Mouse (Mus musculus) activated CD4-positive, CD25-positive, alpha-beta regulatory T cell, adult 4 months (primary cell): Measurements from ENCODE around the gene Gna15. TPM values are rescaled to one million over a fixed set of nuclear protein-coding genes. Genes with fewer than 3 reads are reported as not detected.
A peak's percentile ranks its signal among the peaks of the same experiment; 100 is the strongest.

ENCODE experiments used
- ATAC-seq: one replicate; pipeline ENCODE4 v1.8.0; 2017
- polyA plus RNA-seq, 2 experiments: library from polyadenylated mRNA; unstranded; fragments of 100-300 nt; shearing (Covaris generic); gene quantifications; one replicate each; pipeline ENCODE4 v1.2.1; 2017

The Gna15 gene
- polyA plus RNA-seq, 2 experiments from 2014 or later, result 55.2 to 62.0 TPM

GRCm38 (mm10) chr10:81523142-81523541 is 883 bp downstream of the Gna15 start:
- no peak for ATAC-seq

- no peak for ATAC-seq
Observed at GRCm38 (mm10) chr10:81519978-81520365, 4.1 kb downstream of the Gna15 start.

DNA sequence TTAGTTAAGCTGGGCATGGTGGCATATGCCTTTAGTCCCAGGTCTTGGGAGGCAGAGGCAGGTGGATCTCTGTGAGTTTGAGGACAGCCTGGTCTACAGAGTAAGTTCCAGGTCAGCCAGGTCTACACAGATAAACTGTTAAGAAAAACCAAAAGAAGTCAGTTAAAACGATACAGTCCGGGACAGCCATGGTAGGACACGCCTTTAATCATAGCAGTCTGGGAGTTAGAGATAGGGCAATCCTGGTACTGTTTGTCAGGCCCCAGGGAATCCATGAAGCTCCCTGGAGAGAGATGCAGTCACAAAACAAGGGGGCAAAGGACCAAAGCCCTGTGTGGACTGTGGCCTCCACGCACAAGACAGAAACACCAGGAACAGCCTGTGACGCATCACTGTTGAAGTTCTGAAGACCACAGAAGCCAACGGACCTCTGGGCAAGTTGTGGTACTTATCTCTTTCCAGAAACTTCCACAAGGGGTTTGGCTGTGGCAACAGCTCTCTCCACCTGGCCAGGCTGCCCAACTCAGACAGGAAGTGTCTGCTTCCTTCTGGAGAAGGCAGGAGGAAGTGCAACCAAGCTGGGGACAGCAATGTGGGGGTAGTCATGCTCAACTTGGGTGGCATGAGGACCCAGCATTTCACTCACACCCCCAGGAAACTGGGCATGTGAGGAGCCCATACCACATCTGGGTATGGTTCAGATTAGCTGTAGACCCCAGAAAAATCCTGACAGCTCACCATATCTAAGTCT is 4.6 kb downstream of the Gna15 start:
- ATAC-seq, result no peak

- ATAC-seq, result peak; percentile 79
Observed at GRCm38 (mm10) chr10:81518546-81518945, 5.5 kb downstream of the Gna15 start.

GRCm38 (mm10) chr10:81517227-81517626 is 6.8 kb downstream of the Gna15 start:
- ATAC-seq, result no peak

GRCm38 (mm10) chr10:81513798-81514197 is 10.2 kb downstream of the Gna15 start:
- ATAC-seq, result no peak

DNA sequence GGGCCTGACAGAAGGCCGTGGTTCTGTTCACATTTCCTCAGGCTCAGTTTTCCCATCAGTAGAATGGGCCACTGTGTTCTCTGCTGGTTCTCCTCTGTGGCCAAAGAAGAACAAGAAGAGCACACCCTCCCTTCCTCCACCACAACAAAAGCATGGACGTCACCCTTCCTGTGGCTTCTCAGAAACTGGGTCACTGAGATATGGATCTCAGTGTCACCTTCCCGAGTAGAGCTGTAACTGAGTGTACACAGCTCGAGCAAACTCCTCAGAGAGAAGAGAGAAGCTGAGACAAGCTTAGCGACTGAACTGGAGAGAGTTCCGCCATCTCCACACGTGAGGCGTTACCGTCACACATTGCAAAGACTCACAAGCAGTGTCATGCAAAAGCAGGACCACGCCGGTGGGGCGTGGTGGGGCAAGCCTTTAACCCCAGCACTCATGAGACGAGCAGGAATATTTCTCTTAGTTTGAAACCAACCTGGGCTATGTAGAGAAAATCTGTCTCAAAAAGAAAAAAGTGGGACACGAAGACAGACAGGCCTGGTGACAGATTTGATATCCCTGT is 13.7 kb downstream of the Gna15 start:
- ATAC-seq, result peak; percentile 68

DNA sequence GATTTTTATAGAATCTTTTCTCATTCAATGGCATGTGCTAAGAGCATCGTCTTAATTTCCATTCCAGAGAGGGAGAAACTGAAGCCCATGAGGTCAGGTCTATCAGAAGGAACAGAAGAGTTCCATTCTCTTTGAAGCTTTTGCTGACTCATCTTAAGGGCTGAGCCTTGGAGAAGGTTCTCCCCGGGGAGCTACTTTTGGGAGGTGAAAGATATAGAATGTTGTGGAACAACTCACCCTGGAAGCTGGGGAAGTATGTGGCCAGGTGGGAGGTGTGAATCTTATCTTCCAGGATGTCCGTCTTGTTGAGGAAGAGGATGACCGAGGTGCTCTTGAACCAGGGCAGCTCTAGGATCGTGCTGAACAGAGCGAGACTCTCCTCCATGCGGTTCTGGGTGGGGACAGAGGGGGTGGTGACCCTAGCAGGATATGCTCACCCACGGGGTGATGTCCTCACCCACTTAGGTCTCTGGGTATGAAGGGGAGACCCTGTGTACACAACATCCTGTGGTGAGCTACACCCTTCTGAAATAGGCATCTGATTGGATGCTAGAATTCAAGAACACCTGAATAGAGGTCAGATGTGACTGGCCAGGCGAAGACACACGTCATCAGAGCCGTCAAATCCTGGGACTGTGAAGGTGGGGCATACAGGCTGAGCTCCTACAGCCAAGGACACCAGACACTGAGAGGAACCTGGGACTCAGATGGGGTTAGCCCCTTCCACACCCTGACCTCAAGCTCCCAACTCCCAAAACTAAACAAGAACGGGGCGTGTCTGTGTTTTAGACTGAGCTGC is 16.1 kb downstream of the Gna15 start:
- peak; percentile 80 for ATAC-seq

GRCm38 (mm10) chr10:81507095-81507494 is 16.9 kb downstream of the Gna15 start:
- no peak for ATAC-seq

DNA sequence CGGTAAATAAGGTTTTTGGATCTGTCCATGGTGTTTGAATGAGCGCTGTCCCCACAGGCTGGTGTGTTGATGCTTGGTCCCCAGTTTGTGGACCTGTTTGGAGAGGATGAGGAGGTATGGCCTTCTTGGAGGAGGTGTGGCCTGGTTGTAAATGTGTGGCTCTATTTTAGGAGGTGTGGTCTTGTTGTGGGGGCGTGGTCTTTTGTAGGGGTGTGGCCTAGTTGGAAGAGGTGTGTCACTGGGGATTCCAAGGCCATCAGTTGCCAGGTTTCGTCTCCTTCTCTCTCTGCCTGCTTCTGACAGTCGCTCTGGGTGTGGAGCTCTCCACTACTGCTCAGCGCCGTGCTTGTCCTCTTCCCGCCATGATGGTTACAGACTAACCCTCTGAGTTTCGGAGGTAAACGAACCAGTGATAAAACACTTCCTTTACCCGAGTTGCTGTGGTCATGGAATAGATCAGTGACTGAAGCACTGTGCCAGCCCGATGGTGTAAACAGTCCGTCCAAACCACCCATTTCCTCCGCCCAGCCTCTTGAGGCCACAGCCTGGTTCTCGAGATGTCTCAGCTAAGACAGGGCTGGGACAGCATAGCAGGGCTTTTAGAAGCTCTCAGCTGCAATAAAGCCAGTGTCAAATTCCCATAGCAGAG is 18.9 kb downstream of the Gna15 start:
- ATAC-seq, result peak; percentile 1

DNA sequence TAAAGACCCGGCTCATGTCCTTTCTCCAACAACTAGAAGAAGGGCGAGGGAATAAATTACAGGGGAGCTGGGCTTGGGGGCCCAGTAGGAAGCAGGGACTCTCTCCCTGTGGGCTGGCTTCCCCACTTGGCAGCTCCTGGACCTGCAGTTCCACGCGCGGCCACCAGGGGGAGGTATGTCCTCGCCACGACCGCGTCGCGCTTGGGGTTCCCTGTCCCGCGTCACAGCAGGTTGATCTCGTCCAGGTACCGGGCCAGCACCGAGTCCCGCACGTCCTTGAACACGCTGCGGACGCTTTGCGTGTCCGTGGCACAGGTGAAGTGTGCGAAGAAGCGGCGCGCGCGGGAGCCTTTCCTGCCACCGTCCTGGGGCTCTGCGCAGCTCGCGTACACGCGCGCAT is 21.4 kb downstream of the Gna15 start:
- peak; percentile 20 for ATAC-seq

- ATAC-seq, result no peak
Observed at GRCm38 (mm10) chr10:81501863-81502262, 22.2 kb downstream of the Gna15 start.

DNA sequence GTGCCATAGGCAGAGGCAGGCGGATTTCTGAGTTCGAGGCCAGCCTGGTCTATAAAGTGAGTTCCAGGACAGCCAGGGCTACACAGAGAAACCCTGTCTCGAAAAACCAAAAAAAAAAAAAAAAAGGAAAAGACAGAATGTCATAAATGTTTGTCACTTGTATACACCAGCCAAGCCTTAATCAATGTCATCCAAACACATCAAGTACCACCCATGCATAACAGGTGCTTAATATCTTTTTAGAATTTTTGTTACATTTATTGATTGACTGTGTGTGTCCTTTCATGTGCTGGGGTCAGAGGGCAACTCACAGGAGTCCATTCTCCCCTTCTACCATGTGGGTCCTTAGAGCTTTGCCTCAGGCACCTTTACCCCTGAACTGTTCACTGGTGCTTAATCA is 24.0 kb downstream of the Gna15 start, which contains the start of gene S1pr4:
Gene S1pr4 (minus strand): TSS at position 101 of the 400 bp plus-strand sequence.
- ATAC-seq, result no peak

DNA sequence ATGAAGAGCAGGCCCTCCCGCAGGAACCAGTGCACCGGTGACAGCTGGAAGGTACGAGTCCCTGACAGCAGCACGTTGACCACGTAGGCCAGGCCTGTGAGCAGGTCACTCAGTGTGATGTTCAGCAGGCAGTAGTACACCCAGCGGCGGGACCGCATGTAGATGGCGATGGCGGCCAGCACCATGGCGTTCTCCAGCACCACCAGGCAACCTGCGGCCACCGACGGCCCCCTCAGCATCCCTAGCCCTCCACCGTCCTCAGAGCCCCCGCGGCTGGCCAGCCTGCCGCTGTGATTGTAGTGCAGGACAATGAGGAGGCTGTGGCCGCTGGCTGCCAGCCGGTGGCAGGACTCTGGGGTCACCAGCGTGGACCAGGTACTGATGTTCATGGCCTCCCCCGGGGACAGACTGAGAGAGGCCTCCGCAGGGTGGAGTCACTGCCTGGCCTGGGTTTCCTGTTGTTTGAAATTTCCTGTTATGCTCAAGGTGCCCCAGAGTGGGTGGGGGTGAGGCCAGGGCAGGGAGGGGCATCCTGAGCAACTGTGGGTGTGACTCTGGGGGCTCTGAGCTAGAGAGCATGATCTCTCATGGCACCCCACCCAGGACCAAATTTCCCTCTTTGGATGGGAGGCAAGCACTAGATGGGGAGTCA is 24.6 kb downstream of the Gna15 start:
- peak; percentile 62 for ATAC-seq

DNA sequence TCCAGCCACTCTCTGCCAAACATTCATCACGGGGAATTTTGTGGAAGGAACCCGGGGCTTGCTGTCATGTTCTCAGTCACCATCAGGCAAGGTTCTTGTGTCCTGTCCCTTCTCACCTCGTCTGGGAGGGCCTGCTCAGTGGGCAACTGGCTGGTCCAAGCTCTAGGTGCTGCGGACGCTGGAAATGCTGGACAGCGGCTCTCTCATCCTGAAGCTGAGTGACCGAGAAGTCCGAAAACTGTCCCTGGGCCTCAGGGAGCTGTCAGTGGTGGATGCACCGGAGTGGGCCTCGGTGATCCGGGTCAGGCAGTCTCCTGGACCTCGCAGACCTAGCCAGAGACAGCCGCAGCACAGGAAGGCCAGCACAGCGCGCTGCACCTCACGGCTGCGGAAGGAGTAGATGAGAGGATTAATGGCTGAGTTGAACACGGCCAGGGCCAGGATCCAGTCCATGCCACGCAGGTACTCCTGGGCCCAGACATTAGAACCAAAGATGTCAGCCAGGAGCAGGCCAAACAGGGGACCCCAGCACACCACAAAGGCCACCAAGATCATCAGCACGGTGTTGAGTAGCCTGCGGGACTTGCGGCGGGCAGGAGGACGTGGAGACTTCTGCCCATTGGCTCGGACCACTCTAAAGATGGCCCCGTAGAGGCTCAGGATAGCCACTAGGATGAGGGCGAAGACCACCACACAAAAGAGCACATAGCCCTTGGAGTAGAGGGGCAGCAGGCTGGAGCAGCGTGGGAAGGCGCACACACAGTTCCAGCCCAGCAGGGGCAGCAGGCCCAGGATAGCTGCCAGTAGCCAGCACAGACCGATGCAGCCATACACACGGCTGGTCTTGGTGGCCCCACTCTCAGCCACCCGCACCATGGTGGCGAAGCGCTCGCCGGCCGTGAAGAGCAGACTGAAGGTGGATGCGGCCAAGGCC is 25.4 kb downstream of the Gna15 start:
- ATAC-seq, result no peak

DNA sequence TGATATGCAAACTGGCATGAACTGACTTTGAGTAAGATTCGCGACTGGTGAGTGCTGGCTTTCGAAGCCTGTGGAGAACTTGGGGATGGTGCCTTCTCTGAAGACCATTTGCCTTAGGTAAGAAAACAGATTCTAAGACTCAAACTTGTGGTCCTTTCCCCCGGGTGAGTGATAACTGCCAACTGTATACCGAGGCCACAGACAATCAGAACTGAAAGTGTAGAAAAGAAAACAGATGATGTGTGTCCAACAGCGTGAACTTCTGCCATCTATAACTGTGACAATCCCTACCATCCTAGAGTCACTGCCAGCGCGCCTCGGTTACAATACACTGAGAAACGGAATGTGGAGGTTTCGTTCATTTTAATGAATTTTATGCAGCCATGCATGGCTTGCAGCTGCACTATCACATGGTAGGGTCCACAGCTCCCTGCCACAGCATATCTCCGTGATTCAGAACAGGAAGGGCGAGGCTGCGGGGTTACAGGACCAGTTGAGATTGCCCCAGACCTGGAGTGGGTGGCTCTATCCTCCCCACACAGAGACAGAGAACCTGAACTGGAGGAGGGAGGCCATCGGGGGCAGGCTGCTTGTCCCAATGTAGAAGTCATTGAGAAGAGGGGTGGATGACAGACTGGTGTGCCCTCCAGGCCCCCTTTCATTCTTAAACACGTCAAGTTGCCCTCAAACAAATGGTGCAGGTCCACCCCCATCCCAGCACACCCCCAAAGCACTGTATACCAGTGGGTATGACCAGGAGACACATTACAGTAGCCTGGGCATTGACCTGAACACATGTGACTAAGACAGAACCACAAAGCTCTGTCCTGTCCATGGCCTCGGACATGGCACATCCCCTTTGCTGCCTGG is 26.4 kb downstream of the Gna15 start:
- no peak for ATAC-seq

GRCm38 (mm10) chr10:81496969-81497368 is 27.1 kb downstream of the Gna15 start:
- no peak for ATAC-seq

DNA sequence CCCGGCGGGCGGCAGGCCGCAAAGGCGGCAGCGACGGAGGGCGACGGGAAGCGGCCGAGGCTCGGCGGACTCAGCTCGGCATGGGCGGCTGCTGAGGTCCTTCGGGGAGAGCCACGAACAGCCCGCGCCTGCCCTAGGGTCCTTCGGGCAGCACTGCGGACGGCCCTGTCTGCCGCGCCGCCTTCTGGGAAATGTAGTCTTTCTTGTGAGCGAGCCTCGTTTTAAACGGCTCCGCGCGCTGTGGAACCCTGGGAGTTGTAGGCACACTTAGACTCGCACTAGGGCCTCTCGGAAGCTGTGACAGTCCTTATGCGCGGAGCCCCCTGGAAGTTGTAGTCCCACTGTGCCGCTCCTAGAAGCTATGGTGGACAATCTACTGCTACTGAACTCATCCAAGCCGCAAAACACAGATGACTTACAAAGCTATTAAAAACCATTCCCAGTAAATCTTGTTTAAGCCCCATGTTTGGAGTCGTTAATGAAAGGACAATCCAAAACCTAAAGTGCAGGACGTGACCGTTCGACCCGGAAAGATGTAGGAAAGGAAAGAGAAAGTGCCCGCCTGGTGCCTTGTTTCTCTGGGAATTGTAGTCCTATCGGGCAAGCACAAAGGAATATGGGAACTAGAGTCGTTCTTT is 27.6 kb downstream of the Gna15 start, which contains the start of gene Ncln:
Gene Ncln (minus strand): TSS at position 129 of the 638 bp plus-strand sequence.
- ATAC-seq, result peak; percentile 89

- ATAC-seq, result no peak
Observed at GRCm38 (mm10) chr10:81495616-81496263, 28.3 kb downstream of the Gna15 start.
